Mouse (Mus musculus) spleen, postnatal 14 days (tissue): ENCODE measurements around the gene Arl6ip6.

Experiments
- DNase-seq, 2 experiments: peaks; one replicate each; pipeline ENCODE4 v3.0.0; 2021 to 2022; ENCODE audit warnings: low spot score in 2 of 2

Arl6ip6 gene

DNA sequence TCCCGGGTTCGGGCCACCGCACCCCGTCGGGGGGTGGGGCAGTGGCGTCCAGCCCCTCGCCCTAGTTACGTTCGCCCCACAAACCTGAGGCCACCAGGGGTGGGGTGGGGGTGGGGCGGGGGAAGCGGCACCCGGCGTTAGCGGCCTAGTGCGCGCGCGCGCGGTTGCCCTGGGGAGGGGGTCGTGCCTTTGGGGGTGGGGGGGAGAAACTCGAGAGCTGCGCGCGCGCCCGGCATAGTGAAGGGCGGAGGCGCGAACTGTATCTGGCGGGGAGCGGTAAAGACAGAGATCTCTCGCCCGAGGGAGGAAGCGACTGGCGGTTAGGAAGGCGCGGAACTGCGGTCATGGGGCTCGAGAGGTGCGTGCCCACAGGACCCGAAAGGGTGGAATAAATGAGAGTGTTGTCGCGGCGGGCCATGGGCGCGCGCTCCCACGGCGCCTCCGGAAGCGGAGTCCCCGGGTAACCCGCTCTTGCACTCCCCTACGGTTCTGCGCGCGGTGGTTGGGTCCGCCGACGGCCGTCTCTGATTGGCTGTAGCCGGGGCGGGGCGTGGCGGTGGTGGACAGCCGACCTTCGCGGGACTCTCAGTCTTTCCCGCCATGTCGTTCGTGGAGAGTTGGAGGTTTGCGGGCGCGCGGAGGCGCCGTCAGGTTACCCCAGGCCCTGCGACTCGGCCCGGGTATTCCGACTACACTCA is at the start of gene Arl6ip6:
Gene Arl6ip6, plus strand, starts transcription at position 204 of the 698 bp plus-strand sequence.
- peak; percentile 97 to 98 for DNase-seq

GRCm38 (mm10) chr2:53146852-53147251 is 44.7 kb upstream of the Arl6ip6 start:
- DNase-seq = no peak

DNA sequence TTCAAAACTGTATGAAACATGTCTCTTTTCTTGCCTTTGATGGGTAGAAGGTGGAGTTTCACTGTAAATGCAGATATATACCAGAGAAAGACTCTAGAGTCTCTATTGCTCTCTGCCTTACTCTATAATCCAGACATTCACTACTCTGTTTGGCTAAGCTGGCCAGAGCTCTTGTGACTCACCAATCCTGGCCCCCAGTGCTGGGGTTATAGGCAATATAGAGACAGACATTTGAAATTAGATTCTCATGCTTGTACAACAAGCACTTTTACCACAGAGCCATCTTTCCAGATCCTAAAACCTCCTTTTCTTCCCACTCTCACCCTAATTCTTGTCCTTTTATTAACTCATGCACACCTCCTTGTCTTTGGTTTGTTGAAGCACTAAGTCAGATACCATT is 17.6 kb upstream of the Arl6ip6 start:
- no peak for DNase-seq

GRCm38 (mm10) chr2:53178966-53179365 is 12.6 kb upstream of the Arl6ip6 start:
- DNase-seq = no peak

- no peak for DNase-seq
Observed at GRCm38 (mm10) chr2:53179876-53180275, 11.7 kb upstream of the Arl6ip6 start.

GRCm38 (mm10) chr2:53189811-53190210 is 1.7 kb upstream of the Arl6ip6 start:
- DNase-seq = no peak

- peak; percentile 98 to 100 for DNase-seq
Observed at GRCm38 (mm10) chr2:53190684-53191511, 628 bp upstream of the Arl6ip6 start, which contains the start of gene Prpf40a. TSS of gene Prpf40a (minus strand) at chr2:53191284.

DNA sequence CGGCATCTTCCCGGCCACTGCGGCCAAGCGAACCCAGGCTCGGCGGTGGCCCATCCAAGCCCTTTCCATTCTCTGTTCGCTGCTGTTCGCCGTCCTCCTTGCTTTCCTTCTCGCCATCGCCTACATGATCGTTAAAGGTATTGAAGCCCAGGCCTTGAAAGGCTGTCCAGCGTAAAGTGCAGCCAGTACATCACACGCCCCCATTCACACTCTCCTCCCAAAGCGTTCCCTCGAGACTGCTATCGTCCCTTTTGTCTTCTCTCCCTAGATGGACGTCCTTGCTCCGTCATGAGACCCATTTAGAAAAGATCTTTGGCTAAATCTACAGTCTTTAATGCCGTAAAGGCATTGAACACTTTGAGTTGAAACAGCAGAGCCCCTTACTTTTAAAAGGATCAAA is 860 bp downstream of the Arl6ip6 start:
- DNase-seq = no peak

- DNase-seq = no peak
Observed at GRCm38 (mm10) chr2:53196431-53196830, 4.9 kb downstream of the Arl6ip6 start.

DNA sequence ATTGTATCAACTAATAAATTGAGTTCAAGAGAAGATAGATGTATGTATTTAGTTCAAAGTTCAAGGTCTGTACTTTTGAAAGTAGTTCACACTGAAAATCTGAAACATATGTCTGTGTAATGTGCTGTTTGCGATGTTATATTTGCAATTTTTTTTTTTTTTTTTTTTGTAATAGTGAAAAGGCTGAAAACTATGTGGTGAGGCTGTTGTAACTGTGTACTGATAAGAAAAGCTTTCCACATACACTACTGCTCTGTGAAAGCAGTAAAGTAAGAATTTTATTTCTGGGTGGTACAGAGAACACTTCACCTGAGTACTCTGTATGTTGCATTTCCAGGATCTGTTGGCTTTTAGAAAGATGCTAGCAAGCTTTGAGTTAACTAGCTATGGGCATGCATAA is 7.7 kb downstream of the Arl6ip6 start:
- DNase-seq = no peak

GRCm38 (mm10) chr2:53200164-53200885 is 8.8 kb downstream of the Arl6ip6 start:
- DNase-seq = no peak

DNA sequence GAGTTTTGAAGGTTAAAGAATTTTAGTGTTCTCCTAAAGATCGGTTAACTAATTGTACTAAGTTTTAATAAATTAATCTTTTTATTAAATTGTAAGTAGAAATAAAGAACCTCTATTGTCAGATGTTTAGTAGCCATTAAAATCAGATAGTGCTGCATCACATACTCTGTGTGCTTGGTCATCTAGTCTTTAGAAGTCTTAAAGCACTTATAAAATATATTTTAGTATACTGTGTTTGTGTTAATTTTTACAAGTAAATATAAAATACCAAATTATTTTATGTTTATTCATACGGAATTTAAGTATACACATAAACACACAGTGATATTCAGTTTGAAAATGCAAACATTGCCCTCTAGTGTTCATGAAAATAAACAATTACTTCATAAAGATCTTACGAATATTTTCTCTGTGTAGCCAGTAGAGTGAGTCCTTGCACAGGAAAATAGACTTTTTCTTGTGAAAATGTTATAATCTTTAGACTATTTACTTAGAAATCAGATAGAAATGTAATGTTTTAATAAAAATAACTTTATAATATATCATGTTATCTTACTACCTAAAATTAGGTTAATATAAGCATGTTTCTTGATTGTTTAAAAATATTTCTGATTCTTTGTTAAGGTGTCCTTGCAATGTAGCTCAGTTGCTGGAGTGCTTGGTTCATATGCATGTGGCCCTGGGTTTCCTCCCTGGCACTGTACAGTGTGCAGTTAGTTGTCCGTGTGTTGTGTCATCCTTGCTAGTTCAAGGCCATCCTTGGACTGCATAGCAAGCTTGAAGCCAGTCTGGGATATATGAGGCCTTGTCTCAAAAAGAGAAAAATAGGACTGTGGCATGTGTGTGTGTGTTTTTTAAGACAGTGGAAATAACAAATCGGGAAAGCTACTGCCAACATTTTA is 13.1 kb downstream of the Arl6ip6 start:
- DNase-seq = no peak

DNA sequence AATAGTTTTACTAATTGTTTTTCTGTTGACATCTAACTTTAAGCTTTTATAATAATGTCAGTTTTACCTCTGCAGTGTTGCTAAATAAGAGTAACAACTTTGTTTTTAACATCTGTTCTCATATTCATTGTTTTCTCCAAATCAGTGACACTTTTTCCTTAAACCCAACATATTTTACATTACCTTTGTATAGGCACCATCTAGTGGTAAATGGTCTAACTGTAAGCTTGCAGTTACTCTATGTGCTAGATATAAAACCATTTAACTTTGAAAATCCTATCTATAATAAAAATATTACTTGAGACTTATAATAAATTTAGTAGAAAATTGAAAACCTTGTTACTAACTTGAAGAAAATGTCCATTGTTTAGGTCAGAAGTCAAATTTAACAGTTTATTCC is 15.2 kb downstream of the Arl6ip6 start:
- DNase-seq = no peak

DNA sequence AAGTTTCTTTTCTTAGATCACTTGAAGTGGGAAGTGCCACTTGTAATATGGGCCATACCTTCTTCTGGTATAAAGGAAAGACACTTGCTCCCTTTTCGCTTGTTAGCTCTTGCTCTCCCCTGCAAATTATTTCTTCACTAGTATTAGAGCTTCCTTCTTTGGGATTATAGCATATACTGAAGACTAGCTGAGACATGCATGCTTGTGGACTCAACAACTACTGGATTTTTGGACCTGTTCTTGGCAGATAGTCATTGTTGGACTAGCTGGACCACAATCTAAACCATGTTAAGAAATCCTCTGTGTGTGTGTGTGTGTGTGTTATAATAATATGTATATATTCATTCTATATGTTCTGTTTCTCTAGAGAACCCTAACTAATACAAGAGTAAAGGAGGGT is 22.0 kb downstream of the Arl6ip6 start:
- DNase-seq = no peak

GRCm38 (mm10) chr2:53222242-53222641 is 30.7 kb downstream of the Arl6ip6 start:
- DNase-seq = no peak

DNA sequence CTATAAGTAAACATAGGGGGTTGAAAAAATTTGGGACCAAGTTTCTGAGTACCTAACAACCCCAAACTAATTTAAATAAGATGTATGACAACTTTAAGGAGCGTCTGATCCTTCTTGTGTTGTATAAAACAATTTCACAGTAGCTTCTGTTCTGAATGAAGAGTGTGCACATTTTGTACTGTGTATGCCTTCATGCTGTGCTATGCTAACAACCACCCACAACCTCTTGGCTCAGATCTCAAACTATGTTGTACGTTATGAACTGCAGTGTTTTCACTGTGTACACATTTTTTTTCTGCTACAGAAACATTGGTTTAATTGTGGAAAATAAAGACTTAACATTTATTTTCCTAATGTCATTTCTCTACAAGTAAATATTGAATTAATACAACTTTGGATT is 65.5 kb downstream of the Arl6ip6 start:
- DNase-seq = no peak
